Mouse (Mus musculus) embryo, embryonic 9.5 days (tissue): ENCODE measurements at regions not wholly inside any gene's neighbourhood (a gene's known extent, or its start where the extent isn't known, plus 50 kb on each side); places are given as distances from the start of the nearest gene placed in this dataset.
A peak's percentile ranks its signal among the peaks of the same experiment; 100 is the strongest.

ENCODE experiments used
- DNase-seq: peaks from one replicate; pipeline ENCODE4 v3.0.0-alpha.2; 2017; ENCODE audit errors: extremely low spot score

- peak; percentile 87 for DNase-seq
These were observed 61.2 kb upstream of the Ankrd28 start for GRCm38 (mm10) chr14:31891500-31892185.

- peak; percentile 86 for DNase-seq
These were observed 61.7 kb upstream of the Ankrd28 start for GRCm38 (mm10) chr14:31892186-31892510.

- peak; percentile 45 for DNase-seq
These were observed 66.0 kb upstream of the Ankrd28 start for GRCm38 (mm10) chr14:31896500-31896899.

GRCm38 (mm10) chr14:31899504-31899903 is 69.1 kb upstream of the Ankrd28 start:
- no peak for DNase-seq

- no peak for DNase-seq
These were observed 69.5 kb upstream of the Ankrd28 start for GRCm38 (mm10) chr14:31899906-31900305.

- DNase-seq = no peak
These were observed 71.5 kb upstream of the Ankrd28 start for GRCm38 (mm10) chr14:31901901-31902300.

- no peak for DNase-seq
These were observed 73.2 kb upstream of the Ankrd28 start for GRCm38 (mm10) chr14:31903664-31904063.

- DNase-seq = no peak
These were observed 78.1 kb upstream of the Ankrd28 start for GRCm38 (mm10) chr14:31908591-31908990.

GRCm38 (mm10) chr14:31909291-31909690 is 78.8 kb upstream of the Ankrd28 start:
- DNase-seq = no peak

- DNase-seq = no peak
These were observed 80.4 kb upstream of the Ankrd28 start for GRCm38 (mm10) chr14:31910809-31911208.

GRCm38 (mm10) chr14:31918461-31918860 is 88.0 kb upstream of the Ankrd28 start:
- no peak for DNase-seq

- DNase-seq = no peak
These were observed 88.5 kb upstream of the Ankrd28 start for GRCm38 (mm10) chr14:31918921-31919320.

- no peak for DNase-seq
These were observed 98.8 kb upstream of the Ankrd28 start for GRCm38 (mm10) chr14:31929161-31929707.

- no peak for DNase-seq
These were observed 98.4 kb upstream of the Galnt15 start for GRCm38 (mm10) chr14:31930367-31930766.

- no peak for DNase-seq
These were observed 96.8 kb upstream of the Galnt15 start for GRCm38 (mm10) chr14:31931971-31932370.

- no peak for DNase-seq
These were observed 95.3 kb upstream of the Galnt15 start for GRCm38 (mm10) chr14:31933441-31933840.

GRCm38 (mm10) chr14:31933841-31934271 is 94.9 kb upstream of the Galnt15 start:
- DNase-seq = peak; percentile 86

- peak; percentile 79 for DNase-seq
These were observed 94.5 kb upstream of the Galnt15 start for GRCm38 (mm10) chr14:31934321-31934720.

- DNase-seq = no peak
These were observed 94.0 kb upstream of the Galnt15 start for GRCm38 (mm10) chr14:31934771-31935170.

- DNase-seq = no peak
These were observed 93.4 kb upstream of the Galnt15 start for GRCm38 (mm10) chr14:31935411-31935810.

- DNase-seq = no peak
These were observed 92.2 kb upstream of the Galnt15 start for GRCm38 (mm10) chr14:31936581-31936980.

- DNase-seq = no peak
These were observed 87.9 kb upstream of the Galnt15 start for GRCm38 (mm10) chr14:31940900-31941299.

- DNase-seq = no peak
These were observed 86.4 kb upstream of the Galnt15 start for GRCm38 (mm10) chr14:31942266-31942960.
